Mouse (Mus musculus) heart, adult 2 months (tissue): Measurements from ENCODE around the gene Dcbld2.

Source experiments
- CTCF ChIP-seq: fragments of 200-600 bp; IDR thresholded peaks from 2 replicates; pipeline ENCODE4 v1.8.1; 2022; ENCODE audit warnings: antibody characterized with exemption, mild to moderate bottlenecking, moderate library complexity
- POLR2A ChIP-seq: fragments of 200-500 bp; IDR thresholded peaks from 2 replicates; pipeline ENCODE4 v1.6.1; 2011; ENCODE audit warnings: mild to moderate bottlenecking, low read depth, low read length, control low read depth; ENCODE audit not compliant: insufficient read depth

DNA sequence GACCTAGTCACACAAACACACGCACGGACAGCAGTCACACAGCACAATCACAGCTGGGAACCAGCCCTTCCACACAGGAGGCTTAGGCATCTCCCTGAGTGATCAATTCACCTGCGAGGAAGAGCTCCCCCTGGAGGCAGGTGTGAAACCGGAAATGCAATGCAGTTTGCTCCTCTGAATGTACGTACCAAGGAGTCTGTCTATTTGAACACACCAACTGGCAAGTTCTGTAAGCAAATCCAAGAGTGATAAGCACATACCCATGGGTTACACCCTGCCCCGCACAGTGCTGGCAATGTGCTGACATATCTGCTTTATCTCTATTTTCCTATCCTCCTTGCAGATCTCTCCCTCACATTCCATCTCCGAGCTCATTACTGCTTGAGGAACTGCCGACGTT is 106.3 kb downstream of the Dcbld2 start:
- peak; percentile 79 for TF ChIP-seq CTCF
- no peak for TF ChIP-seq POLR2A
